Mouse (Mus musculus): ENCODE measurements around the gene Lrrc17. TPM values are rescaled to one million over a fixed set of nuclear protein-coding genes. Genes with fewer than 3 reads are reported as not detected.
"Not testable (repeated sequence)": the region's sequence is repeated elsewhere in the genome, so short reads cannot be mapped to it uniquely, and the experiment has no call there.

The Lrrc17 gene
- polyA plus RNA-seq, 1 experiment from 2014 or later: 5.9 TPM

GRCm38 (mm10) chr5:21599961-21600360 lies 56.6 kb downstream of the Lrrc17 start:
- no peak for ATAC-seq (replicated peaks; ENCODE audit: low FRiP score)

GRCm38 (mm10) chr5:21605936-21606335 lies 62.6 kb downstream of the Lrrc17 start:
- Histone ChIP-seq H3K4me1 (replicated peaks; ENCODE audit: control insufficient read depth, insufficient read depth, low read length) (no peaks in the 10 kb centered on the region), H3K27me3 (replicated peaks; ENCODE audit: control insufficient read depth, insufficient read depth, low read length) (no peaks in the 10 kb centered on the region), H3K9ac (ENCODE audit: low read depth, low read length) (no peak overlapping the region), H3K4me3 (ENCODE audit: low read depth, low read length) (no peak overlapping the region), H3K36me3 (ENCODE audit: control insufficient read depth, insufficient read depth, low read length) (no peaks in the 10 kb centered on the region), H3K27ac (ENCODE audit: low read depth, low read length) (no peak overlapping the region), H3K4me2 (no peak overlapping the region), H3K9me3 (ENCODE audit: control insufficient read depth, low read length) (no peaks in the 10 kb centered on the region)
- no peak for DNase-seq (ENCODE audit: low spot score)
- 63% methylated on average over 6 of the region's 6 CpGs for WGBS
- no peak for ATAC-seq (replicated peaks; ENCODE audit: low FRiP score)

More at GRCm38 (mm10) chr5:21599961-21600360, 56.6 kb downstream of the Lrrc17 start:
- no peak for DNase-seq (ENCODE audit: low spot score)
- no peaks in the 10 kb centered on the region for H3K4me1 ChIP-seq (replicated peaks; ENCODE audit: control insufficient read depth, insufficient read depth, low read length)
- no peaks in the 10 kb centered on the region for H3K9me3 ChIP-seq (ENCODE audit: control insufficient read depth, low read length)
- no peak overlapping the region for H3K4me2 ChIP-seq
- no peak overlapping the region for H3K9ac ChIP-seq (ENCODE audit: low read depth, low read length)
- H3K4me3 ChIP-seq (ENCODE audit: low read depth, low read length): no peak overlapping the region
- 88% methylated on average over 4 of the region's 4 CpGs for WGBS
- no peak overlapping the region for H3K27ac ChIP-seq (ENCODE audit: low read depth, low read length)
- H3K27me3 ChIP-seq (replicated peaks; ENCODE audit: control insufficient read depth, insufficient read depth, low read length): no peaks in the 10 kb centered on the region
- no peaks in the 10 kb centered on the region for H3K36me3 ChIP-seq (ENCODE audit: control insufficient read depth, insufficient read depth, low read length)

GRCm38 (mm10) chr5:21608311-21609304 lies 65.2 kb downstream of the Lrrc17 start:
- no peak overlapping the region for H3K4me2 ChIP-seq
- H3K9ac ChIP-seq (ENCODE audit: low read depth, low read length): no peak overlapping the region
- no peaks in the 10 kb centered on the region for H3K27me3 ChIP-seq (replicated peaks; ENCODE audit: control insufficient read depth, insufficient read depth, low read length)
- H3K9me3 ChIP-seq (ENCODE audit: control insufficient read depth, low read length): no peaks in the 10 kb centered on the region
- H3K27ac ChIP-seq (ENCODE audit: low read depth, low read length): no peak overlapping the region
- H3K4me1 ChIP-seq (replicated peaks; ENCODE audit: control insufficient read depth, insufficient read depth, low read length): no peaks in the 10 kb centered on the region
- 76% methylated on average over 12 of the region's 12 CpGs for WGBS
- no peaks in the 10 kb centered on the region for H3K36me3 ChIP-seq (ENCODE audit: control insufficient read depth, insufficient read depth, low read length)
- H3K4me3 ChIP-seq (ENCODE audit: low read depth, low read length): no peak overlapping the region
- DNase-seq (ENCODE audit: low spot score) (no peak), ATAC-seq (replicated peaks; ENCODE audit: low FRiP score) (no peak)

- Histone ChIP-seq H3K27ac (ENCODE audit: low read depth, low read length) (no peak overlapping the region), H3K4me1 (replicated peaks; ENCODE audit: control insufficient read depth, insufficient read depth, low read length) (no peaks in the 10 kb centered on the region), H3K9ac (ENCODE audit: low read depth, low read length) (no peak overlapping the region), H3K4me3 (ENCODE audit: low read depth, low read length) (no peak overlapping the region), H3K36me3 (ENCODE audit: control insufficient read depth, insufficient read depth, low read length) (no peaks in the 10 kb centered on the region), H3K9me3 (ENCODE audit: control insufficient read depth, low read length) (no peaks in the 10 kb centered on the region), H3K4me2 (no peak overlapping the region), H3K27me3 (replicated peaks; ENCODE audit: control insufficient read depth, insufficient read depth, low read length) (no peaks in the 10 kb centered on the region)
- WGBS: 49% methylated on average over 3 of the region's 3 CpGs
- DNase-seq (ENCODE audit: low spot score): no peak
- ATAC-seq (replicated peaks; ENCODE audit: low FRiP score): no peak
Measured at GRCm38 (mm10) chr5:21610996-21611395, 67.6 kb downstream of the Lrrc17 start.

- not testable (repeated sequence) for ATAC-seq (replicated peaks; ENCODE audit: low FRiP score); H3K4me1 ChIP-seq (replicated peaks; ENCODE audit: control insufficient read depth, insufficient read depth, low read length); H3K27me3 ChIP-seq (replicated peaks; ENCODE audit: control insufficient read depth, insufficient read depth, low read length); H3K27ac ChIP-seq (ENCODE audit: low read depth, low read length); H3K4me3 ChIP-seq (ENCODE audit: low read depth, low read length); H3K9ac ChIP-seq (ENCODE audit: low read depth, low read length); DNase-seq (ENCODE audit: low spot score); H3K36me3 ChIP-seq (ENCODE audit: control insufficient read depth, insufficient read depth, low read length); H3K9me3 ChIP-seq (ENCODE audit: control insufficient read depth, low read length); H3K4me2 ChIP-seq
- WGBS: 91% methylated on average over 11 of the region's 11 CpGs
Measured at GRCm38 (mm10) chr5:21614299-21614698, 70.9 kb downstream of the Lrrc17 start.

- Histone ChIP-seq H3K36me3 (ENCODE audit: control insufficient read depth, insufficient read depth, low read length) (no peaks in the 10 kb centered on the region), H3K9ac (ENCODE audit: low read depth, low read length) (no peak overlapping the region), H3K27me3 (replicated peaks; ENCODE audit: control insufficient read depth, insufficient read depth, low read length) (no peaks in the 10 kb centered on the region), H3K9me3 (ENCODE audit: control insufficient read depth, low read length) (no peaks in the 10 kb centered on the region), H3K27ac (ENCODE audit: low read depth, low read length) (no peak overlapping the region), H3K4me2 (no peak overlapping the region), H3K4me1 (replicated peaks; ENCODE audit: control insufficient read depth, insufficient read depth, low read length) (no peaks in the 10 kb centered on the region; the same call in 1 of the 2 replicates), H3K4me3 (ENCODE audit: low read depth, low read length) (no peak overlapping the region)
- ATAC-seq (replicated peaks; ENCODE audit: low FRiP score): peak; percentile 54
- no peak for DNase-seq (ENCODE audit: low spot score)
- WGBS: 41% methylated on average over 3 of the region's 3 CpGs
Measured at GRCm38 (mm10) chr5:21616450-21617009, 73.2 kb downstream of the Lrrc17 start.

Other genes with a start within 250 kb of the Lrrc17 start
- 1.9 and 2.2 TPM in 2 replicates for gene Fgl2, start 170.9 kb upstream of the Lrrc17 start, polyA plus RNA-seq (2014; fragmentation: Nextera tagmentation; extraction: Ambion mirVana)
- gene Ccdc146, start 118.9 kb upstream of the Lrrc17 start, polyA plus RNA-seq (2014; fragmentation: Nextera tagmentation; extraction: Ambion mirVana): not detected in 2 replicates
- 8.0 and 8.8 TPM in 2 replicates for gene Fam185a, start 118.6 kb upstream of the Lrrc17 start, polyA plus RNA-seq (2014; fragmentation: Nextera tagmentation; extraction: Ambion mirVana)
- gene Fbxl13, start 102.1 kb downstream of the Lrrc17 start, polyA plus RNA-seq (2014; fragmentation: Nextera tagmentation; extraction: Ambion mirVana): 0.23 and 0.32 TPM in 2 replicates
- 29.7 and 29.8 TPM in 2 replicates for gene Armc10, start 102.3 kb downstream of the Lrrc17 start, polyA plus RNA-seq (2014; fragmentation: Nextera tagmentation; extraction: Ambion mirVana)
- gene Napepld, start 157.8 kb downstream of the Lrrc17 start, polyA plus RNA-seq (2014; fragmentation: Nextera tagmentation; extraction: Ambion mirVana): 3.6 and 3.9 TPM in 2 replicates
- 89.6 and 90.9 TPM in 2 replicates for gene Pmpcb, start 193.6 kb downstream of the Lrrc17 start, polyA plus RNA-seq (2014; fragmentation: Nextera tagmentation; extraction: Ambion mirVana)
- 99.9 and 104 TPM in 2 replicates for gene Dnajc2, start 241.7 kb downstream of the Lrrc17 start, polyA plus RNA-seq (2014; fragmentation: Nextera tagmentation; extraction: Ambion mirVana)
- gene Psmc2, start 241.7 kb downstream of the Lrrc17 start, polyA plus RNA-seq (2014; fragmentation: Nextera tagmentation; extraction: Ambion mirVana): 229 and 246 TPM in 2 replicates

All from liver, embryonic 11.5 days (tissue).